Mouse (Mus musculus): ENCODE results near the gene Cbfb.
"Not testable (repeated sequence)": the region's sequence is repeated elsewhere in the genome, so short reads cannot be mapped to it uniquely, and the experiment has no call there.

Gene Cbfb

GRCm38 (mm10) chr8:105186467-105187005 is 16.1 kb downstream of the Cbfb start:
- DNase-seq, result no peak

DNA sequence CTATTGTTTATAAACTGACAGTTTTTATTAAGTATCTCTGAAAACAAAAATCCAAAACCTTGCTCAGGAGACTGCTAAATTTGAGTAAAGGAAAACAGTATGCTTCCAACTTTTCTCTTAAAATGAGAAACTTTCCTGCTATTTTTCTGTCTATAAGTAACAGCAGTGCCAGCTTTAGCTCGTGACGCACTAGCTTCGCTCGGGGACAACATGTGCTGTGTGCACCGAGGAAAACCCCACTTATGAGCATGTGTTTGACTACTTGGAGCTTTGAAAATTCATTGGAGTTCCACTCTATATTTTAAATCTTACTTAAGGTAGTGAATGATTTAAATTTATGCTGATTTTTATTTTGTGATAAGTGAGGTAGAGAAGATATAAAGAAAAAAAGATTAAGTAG is 21.7 kb downstream of the Cbfb start:
- no peak for DNase-seq

DNA sequence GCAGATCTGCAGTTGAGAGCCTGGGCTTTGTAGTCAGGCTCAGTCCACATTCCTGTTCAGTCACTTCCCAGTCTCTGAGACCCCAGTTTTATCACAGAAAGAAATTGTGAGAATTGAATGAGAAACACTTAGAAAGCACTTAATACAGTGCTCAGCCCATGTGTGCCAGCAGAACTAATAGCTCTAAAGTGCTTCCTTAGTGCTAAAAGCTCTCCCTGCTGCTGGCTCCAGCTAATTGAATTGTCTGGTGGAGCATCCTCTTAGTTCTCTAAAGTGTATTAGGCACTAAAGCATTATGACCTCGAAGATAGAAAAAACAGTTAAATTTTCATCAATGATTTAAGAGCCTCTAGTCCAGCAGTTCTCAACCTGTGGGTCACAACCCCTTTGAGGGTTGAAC is 35.3 kb downstream of the Cbfb start:
- no peak for DNase-seq

- no peak for DNase-seq
These were observed 36.3 kb downstream of the Cbfb start for GRCm38 (mm10) chr8:105206766-105207275.

DNA sequence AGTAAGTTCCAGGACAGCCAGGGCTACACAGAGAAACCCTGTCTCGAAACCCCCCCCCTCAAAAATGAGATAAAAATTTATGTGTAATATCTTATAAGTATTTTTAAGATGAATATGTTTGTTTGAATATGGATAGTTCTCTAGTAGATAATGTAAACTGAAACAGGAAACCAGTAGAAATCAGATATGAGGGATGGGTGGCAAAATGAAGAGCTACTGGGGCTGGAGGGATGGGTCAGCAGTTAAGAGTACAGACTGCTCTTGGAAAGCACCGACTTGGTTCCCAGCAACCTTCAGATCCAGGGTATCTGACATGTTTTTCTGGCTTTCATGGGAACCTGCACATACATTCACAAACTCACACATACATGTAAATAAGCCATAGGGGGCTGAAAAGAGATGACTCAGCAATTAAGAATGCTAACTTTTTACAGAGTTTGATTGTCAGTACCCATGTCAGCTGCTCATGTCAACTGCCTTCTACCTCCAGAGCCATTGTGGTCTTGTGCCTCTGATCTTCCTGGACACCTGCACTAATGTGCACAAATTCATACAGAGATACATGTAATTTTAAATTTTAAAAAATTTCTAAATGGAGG is 37.3 kb downstream of the Cbfb start:
- no peak for DNase-seq

- DNase-seq, result no peak
These were observed 39.0 kb downstream of the Cbfb start for GRCm38 (mm10) chr8:105209153-105210110.

DNA sequence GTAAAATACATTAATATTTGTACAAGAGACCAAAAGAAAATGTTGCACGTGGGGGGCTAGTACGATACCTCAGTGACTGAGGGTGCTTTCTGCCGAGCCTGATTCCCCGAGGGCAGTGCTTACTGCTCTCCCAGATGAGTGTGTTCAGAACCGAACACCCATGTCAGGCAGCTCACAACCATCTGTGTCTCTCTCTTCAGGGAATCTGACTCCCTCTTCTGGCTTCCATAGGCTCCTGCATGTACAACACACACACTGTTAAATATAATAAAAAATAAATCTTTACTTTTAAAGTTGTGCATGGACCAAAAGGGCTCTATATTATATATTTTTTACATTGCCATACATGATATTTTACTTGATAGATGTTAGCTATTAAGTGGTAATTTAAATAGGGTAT is 43.6 kb downstream of the Cbfb start:
- DNase-seq, result no peak

DNA sequence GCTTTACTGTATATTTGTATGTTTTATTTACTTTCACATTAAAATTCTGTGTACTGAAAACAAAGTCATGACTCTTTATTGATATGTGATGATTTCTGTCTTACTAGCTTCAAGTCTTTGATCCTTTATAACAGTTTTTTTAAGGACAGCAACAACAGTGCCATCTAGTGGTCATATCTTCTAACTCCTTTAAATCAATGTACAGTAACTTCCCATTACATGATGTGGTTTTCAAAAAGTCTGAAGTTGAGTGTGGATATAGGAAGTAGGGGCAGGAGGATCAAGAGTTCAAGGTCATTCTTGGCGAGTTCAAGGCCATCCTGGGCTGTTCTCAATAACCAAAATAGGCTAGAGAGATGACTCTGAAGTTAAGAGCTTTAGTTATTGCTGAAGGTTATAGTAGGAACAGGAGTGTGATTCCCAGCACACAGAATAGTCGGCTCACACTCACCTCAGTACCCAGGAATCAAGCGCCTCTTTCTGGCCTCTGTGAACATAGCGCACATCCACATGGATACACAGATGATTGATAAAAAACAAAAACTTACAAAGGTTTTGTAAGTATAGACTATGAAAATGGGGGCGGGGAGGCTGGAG is 47.5 kb downstream of the Cbfb start:
- DNase-seq, result peak in 1 of 2 experiments; percentile 37

- DNase-seq, result no peak
These were observed 53.4 kb downstream of the Cbfb start for GRCm38 (mm10) chr8:105223850-105224249.

DNA sequence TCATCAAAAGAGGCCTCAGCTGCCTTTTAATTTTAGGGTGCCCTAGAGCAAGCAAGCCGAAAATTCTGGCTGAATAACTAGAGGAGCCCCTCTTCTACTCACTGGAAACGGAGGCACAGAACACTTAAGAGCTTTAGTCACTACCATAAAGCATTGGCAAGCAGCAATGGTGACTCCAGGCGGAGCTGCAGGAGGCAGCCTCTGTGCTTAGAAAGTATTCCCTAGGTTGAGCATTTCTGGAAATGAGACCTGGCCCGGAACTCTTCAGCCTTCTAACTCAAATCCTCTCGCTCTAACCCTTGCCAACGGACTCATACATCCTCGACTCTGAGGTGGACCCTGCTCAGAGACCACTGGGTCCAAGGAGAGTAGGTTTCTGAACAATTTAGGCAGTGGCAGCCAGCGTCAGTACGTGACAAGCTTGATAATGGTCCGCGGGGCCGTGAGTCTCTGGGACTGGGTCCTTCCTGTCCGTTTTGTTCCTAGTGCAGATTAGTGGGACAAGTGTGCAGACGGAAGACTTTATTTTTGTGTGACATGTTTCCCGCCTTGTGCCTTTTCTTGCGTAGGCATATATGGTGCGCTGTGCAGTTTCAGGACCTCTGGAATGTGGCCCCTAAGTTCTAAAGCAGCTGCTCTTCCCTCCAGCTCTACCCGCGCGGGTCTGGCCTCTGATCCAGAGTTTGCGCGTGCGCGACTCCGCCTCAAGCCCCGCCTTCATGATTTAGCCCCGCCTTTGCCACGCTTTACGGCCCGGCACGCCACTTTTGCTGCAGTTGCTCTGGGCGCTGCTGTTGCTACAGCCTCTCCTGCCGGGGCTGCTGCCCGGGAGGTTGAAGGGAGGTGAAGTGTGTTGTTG is 54.2 kb downstream of the Cbfb start, which contains the start of gene D230025D16Rik:
Gene D230025D16Rik (plus strand): TSS at position 733 of the 859 bp plus-strand sequence.
- peak; percentile 93 to 96 for DNase-seq

DNA sequence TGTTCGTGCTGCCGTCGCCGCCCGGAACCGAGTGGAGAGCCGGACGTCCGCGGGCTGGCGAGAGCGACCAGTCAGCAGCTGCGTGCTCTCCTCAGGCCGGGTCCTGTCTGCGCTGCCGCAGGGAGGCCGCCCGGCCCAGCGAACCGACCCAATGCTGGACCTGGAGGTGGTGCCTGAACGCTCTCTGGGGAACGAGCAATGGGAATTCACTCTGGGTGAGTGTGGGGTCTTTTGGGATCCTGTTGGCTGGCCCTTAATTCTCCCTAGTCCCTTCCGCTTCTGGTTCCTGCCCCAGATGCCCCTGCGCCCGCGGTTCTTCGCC is 54.8 kb downstream of the Cbfb start:
- DNase-seq, result no peak

GRCm38 (mm10) chr8:105225917-105226316 is 55.4 kb downstream of the Cbfb start:
- no peak for DNase-seq

DNA sequence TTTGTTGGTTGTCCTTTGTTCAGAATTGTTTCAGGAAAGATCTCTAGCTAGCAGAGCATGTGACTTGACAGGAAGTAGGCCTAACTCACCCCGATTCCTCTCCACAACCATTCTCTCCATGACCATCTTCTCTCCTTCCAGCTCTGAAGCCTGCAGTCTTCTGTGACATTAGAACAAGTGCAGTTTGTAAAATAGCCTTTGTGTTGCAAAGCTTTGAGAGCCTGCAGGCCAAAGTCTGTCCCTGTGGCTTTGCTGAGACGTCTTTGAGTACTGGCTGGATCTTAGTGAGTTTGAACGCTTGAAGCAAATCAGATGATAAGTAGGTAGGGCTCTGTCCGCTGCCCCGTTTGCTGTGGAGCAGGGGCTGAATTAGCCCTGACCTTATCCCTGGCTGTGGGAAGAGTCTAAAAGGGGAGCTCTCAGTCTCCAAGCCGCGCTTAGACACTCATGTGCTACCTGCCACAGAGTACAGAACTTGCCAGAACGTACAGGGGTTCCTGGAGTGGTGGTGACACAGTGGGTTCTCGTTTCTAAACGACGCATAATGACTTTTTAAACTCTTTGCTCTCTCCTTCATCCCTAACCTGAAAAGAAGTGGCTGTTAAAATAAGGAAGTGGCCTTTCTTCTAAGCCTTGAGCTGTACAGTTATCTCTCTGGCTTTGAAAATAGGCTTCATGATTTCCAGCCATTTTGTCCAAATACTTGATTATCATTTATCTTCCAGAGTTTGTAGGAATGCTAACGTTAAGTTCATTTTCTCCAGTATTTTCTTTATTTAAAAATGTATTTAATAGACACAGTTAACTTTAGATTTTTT is 61.2 kb downstream of the Cbfb start:
- no peak for DNase-seq

DNA sequence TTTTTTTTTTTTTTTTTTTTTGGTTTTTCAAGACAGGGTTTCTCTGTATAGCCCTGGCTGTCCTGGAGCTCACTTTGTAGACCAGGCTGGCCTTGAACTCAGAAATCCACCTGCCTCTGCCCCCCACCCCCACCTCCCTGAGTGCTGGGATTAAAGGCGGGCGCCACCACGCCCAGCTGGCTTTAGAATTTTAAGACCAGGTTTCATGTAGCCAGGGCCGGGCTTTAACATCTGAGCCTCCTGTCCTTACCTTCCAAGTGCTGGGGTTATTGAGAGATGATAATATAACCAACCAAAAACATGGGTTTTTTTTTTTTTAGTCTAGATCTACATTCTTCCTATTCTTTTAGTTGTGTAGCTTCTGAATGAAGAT is 61.8 kb downstream of the Cbfb start:
- DNase-seq, result not testable (repeated sequence)

GRCm38 (mm10) chr8:105233126-105233935 is 62.9 kb downstream of the Cbfb start:
- no peak for DNase-seq

GRCm38 (mm10) chr8:105235206-105235605 is 64.7 kb downstream of the Cbfb start:
- DNase-seq, result peak; percentile 27 to 32

DNA sequence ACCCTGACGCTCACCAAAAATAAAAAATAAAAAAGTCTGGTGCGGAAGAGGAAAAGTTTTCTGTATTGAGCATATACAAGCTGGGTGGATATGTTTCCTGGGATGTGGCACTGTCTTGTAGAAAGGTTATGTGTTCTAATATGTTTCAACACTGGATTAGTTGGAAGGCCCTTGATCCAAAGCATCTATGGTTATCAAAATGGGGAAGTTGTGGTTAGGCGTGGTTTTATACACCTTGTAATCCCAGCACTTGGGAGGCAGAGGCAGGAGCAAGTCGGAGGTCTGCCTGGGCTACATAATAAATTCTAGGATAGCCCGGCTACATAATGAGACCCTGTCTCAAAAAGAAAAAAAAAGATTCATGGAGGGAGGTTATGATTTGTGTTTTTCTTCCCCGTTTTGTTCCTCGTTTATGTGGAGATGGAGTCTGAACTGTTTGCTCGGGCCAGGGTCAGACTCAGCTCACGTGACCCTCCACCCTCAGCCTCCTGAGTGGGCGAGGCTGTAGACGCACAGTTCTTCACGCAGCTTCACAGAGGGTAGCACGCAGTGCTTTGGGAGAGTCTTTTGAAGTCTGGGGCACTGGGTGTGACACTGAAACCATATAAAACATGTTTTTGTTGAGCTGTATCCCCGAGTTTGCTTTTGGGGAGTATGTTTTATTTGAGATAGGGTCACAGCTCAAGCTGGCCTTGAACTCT is 67.1 kb downstream of the Cbfb start:
- DNase-seq, result no peak

GRCm38 (mm10) chr8:105241016-105241415 is 70.5 kb downstream of the Cbfb start:
- no peak for DNase-seq

- DNase-seq, result no peak
These were observed 81.5 kb downstream of the Cbfb start for GRCm38 (mm10) chr8:105251954-105252353.

All from kidney, adult 8-10 months (tissue).